Mouse (Mus musculus): ENCODE data around the gene Mmp28.

Gene Mmp28

GRCm38 (mm10) chr11:83403787-83404186, 59.1 kb downstream of the Mmp28 start:
- no peak for DNase-seq (ENCODE audit: low read depth)

GRCm38 (mm10) chr11:83398724-83399123, 64.1 kb downstream of the Mmp28 start:
- DNase-seq (ENCODE audit: low read depth) = no peak

- DNase-seq (ENCODE audit: low read depth) = no peak
Measured at GRCm38 (mm10) chr11:83397626-83398025, 65.2 kb downstream of the Mmp28 start.

GRCm38 (mm10) chr11:83394802-83395439, 68.0 kb downstream of the Mmp28 start:
- DNase-seq (ENCODE audit: low read depth) = no peak

- DNase-seq (ENCODE audit: low read depth) = no peak
Measured at GRCm38 (mm10) chr11:83393062-83393461, 69.8 kb downstream of the Mmp28 start.
